Mouse (Mus musculus) spleen, adult 12 weeks (tissue): Measurements from ENCODE around the gene Tmem239.

Experiments
- DNase-seq: peaks from one replicate; pipeline ENCODE4 v3.0.0; 2022; ENCODE audit warnings: low spot score

Gene Tmem239

GRCm38 (mm10) chr2:130411558-130412495 is 5.5 kb downstream of the Tmem239 start:
- DNase-seq, result peak; percentile 44

GRCm38 (mm10) chr2:130412775-130413174 is 6.5 kb downstream of the Tmem239 start:
- DNase-seq, result no peak

GRCm38 (mm10) chr2:130414094-130414856 is 8.0 kb downstream of the Tmem239 start:
- no peak for DNase-seq

- no peak for DNase-seq
Measured at GRCm38 (mm10) chr2:130421781-130422620, 15.7 kb downstream of the Tmem239 start.

GRCm38 (mm10) chr2:130423397-130424125 is 17.3 kb downstream of the Tmem239 start:
- no peak for DNase-seq

- peak; percentile 89 for DNase-seq
Measured at GRCm38 (mm10) chr2:130424126-130424853, 18.0 kb downstream of the Tmem239 start, which contains the start of the genes Vps16 and Pced1a. Vps16 (plus strand) TSS chr2:130424339. Pced1a (minus strand) TSS chr2:130424701.

- DNase-seq, result no peak
Measured at GRCm38 (mm10) chr2:130425112-130425511, 18.8 kb downstream of the Tmem239 start.

GRCm38 (mm10) chr2:130429851-130430250 is 23.6 kb downstream of the Tmem239 start:
- no peak for DNase-seq

GRCm38 (mm10) chr2:130430484-130430883 is 24.2 kb downstream of the Tmem239 start:
- no peak for DNase-seq

- DNase-seq, result no peak
Measured at GRCm38 (mm10) chr2:130432157-130432556, 25.9 kb downstream of the Tmem239 start.

- DNase-seq, result no peak
Measured at GRCm38 (mm10) chr2:130433152-130433551, 26.9 kb downstream of the Tmem239 start.

GRCm38 (mm10) chr2:130436769-130437168 is 30.5 kb downstream of the Tmem239 start:
- DNase-seq, result no peak

GRCm38 (mm10) chr2:130438861-130439260 is 32.6 kb downstream of the Tmem239 start:
- DNase-seq, result no peak

GRCm38 (mm10) chr2:130439840-130440480 is 33.7 kb downstream of the Tmem239 start:
- no peak for DNase-seq

GRCm38 (mm10) chr2:130442162-130442561 is 35.9 kb downstream of the Tmem239 start:
- no peak for DNase-seq

- DNase-seq, result no peak
Measured at GRCm38 (mm10) chr2:130448449-130448848, 42.2 kb downstream of the Tmem239 start.

- no peak for DNase-seq
Measured at GRCm38 (mm10) chr2:130449021-130449793, 42.9 kb downstream of the Tmem239 start.

GRCm38 (mm10) chr2:130449794-130450433 is 43.6 kb downstream of the Tmem239 start, which contains the start of gene Ptpra:
Ptpra (plus strand) TSS chr2:130450278.
- DNase-seq, result peak; percentile 88

GRCm38 (mm10) chr2:130450434-130450796 is 44.1 kb downstream of the Tmem239 start:
- DNase-seq, result peak; percentile 77
